Mouse (Mus musculus) E14TG2a.4 (cell line): ENCODE data around the gene Apcs.

Experiments used
- H3K27me3 ChIP-seq: 2 replicates; pipeline ENCODE4 v1.6.1; 2014; ENCODE audit warnings: low read length, control low read depth; ENCODE audit not compliant: insufficient read depth
- H3K36me3 ChIP-seq: 2 replicates; pipeline ENCODE4 v1.6.1; 2014; ENCODE audit warnings: low read length, control low read depth; ENCODE audit not compliant: insufficient read depth
- H3K4me1 ChIP-seq: replicated peaks from 2 replicates; pipeline ENCODE4 v1.6.1; 2014; ENCODE audit warnings: low read depth, low read length, control low read depth
- H3K4me3 ChIP-seq: replicated peaks from 2 replicates; pipeline ENCODE4 v1.5.1; 2014; ENCODE audit warnings: mild to moderate bottlenecking, low read length
- H3K9me3 ChIP-seq: 2 replicates; pipeline ENCODE4 v1.6.1; 2014; ENCODE audit warnings: low read length, control low read depth
- CTCF ChIP-seq: conservative IDR thresholded peaks from 2 replicates; pipeline ENCODE4 v1.5.1; 2014; ENCODE audit warnings: low read length
- NANOG ChIP-seq: IDR thresholded peaks from 2 replicates; pipeline ENCODE4 v1.6.1; 2014; ENCODE audit warnings: borderline replicate concordance, low read length, mixed read lengths
- POU5F1 ChIP-seq: IDR thresholded peaks from 2 replicates; pipeline ENCODE4 v1.6.1; 2014; ENCODE audit warnings: low read length, borderline replicate concordance

The Apcs gene

GRCm38 (mm10) chr1:172847044-172847761 is 47.6 kb downstream of the Apcs start:
- Histone ChIP-seq H3K27me3 (no peaks in the 10 kb centered on the region), H3K4me3 (no peak overlapping the region), H3K36me3 (no peaks in the 10 kb centered on the region), H3K9me3 (peaks cover 37% of the 10 kb centered on the region), H3K4me1 (no peaks in the 10 kb centered on the region)
- TF ChIP-seq POU5F1 (no peak), CTCF (no peak), NANOG (no peak)
